Mouse (Mus musculus): ENCODE measurements around the gene Myl9.

DNA sequence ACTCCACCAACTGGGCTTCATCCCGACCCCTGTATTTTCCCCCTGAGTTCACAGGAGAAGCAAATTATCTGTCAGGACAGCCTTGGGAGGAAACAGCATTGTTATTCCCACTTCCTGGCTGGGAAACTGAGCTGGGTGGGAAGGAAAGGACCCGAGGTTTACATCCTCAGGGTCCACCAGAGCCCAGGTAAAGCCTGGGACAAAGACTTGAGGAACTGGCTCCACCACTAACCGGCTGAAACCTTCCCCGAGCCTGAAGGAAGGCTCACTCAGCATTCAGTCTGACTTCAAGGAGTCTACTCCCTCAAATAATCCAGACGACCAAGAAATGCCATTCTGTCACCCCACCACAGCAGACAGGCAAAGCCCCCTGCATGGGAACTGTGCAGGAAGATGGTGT lies 39.7 kb downstream of the Myl9 start:
- TF ChIP-seq POLR2A (IDR thresholded peaks at IDR 0.05; ENCODE audit: borderline replicate concordance, insufficient read depth, low read length) = no peak
- no peak for TF ChIP-seq CTCF (IDR thresholded peaks at IDR 0.05; ENCODE audit: borderline replicate concordance, insufficient read depth, low read depth, low read length)
